Mouse (Mus musculus) granulocyte monocyte progenitor cell, adult 5-6 weeks (primary cell): ENCODE measurements at regions not wholly inside any gene's neighbourhood (a gene's known extent, or its start where the extent isn't known, plus 50 kb on each side); places are given as distances from the start of the nearest gene placed in this dataset.

ENCODE experiments used
- ATAC-seq: replicated peaks from 2 replicates; pipeline ENCODE4 v1.8.0; 2016; ENCODE audit warnings: mild to moderate bottlenecking, moderate TSS enrichment, inconsistent platforms; ENCODE audit not compliant: poor library complexity, severe bottlenecking

GRCm38 (mm10) chr7:70032857-70033256 lies 333.7 kb downstream of the Nr2f2 start:
- no peak for ATAC-seq

GRCm38 (mm10) chr7:70029311-70029710 lies 337.2 kb downstream of the Nr2f2 start:
- ATAC-seq = no peak

- no peak for ATAC-seq
These were observed 341.0 kb downstream of the Nr2f2 start for GRCm38 (mm10) chr7:70025527-70025926.

GRCm38 (mm10) chr7:70016611-70017010 lies 349.9 kb downstream of the Nr2f2 start:
- ATAC-seq = no peak

GRCm38 (mm10) chr7:70003200-70003986 lies 363.1 kb downstream of the Nr2f2 start:
- ATAC-seq = no peak

GRCm38 (mm10) chr7:69998756-69999155 lies 367.8 kb downstream of the Nr2f2 start:
- no peak for ATAC-seq

- ATAC-seq = no peak
These were observed 371.8 kb downstream of the Nr2f2 start for GRCm38 (mm10) chr7:69994540-69995303.

GRCm38 (mm10) chr7:69992383-69993327 lies 373.9 kb downstream of the Nr2f2 start:
- no peak for ATAC-seq

GRCm38 (mm10) chr7:69991982-69992381 lies 374.6 kb downstream of the Nr2f2 start:
- ATAC-seq = no peak

- no peak for ATAC-seq
These were observed 377.8 kb downstream of the Nr2f2 start for GRCm38 (mm10) chr7:69988704-69989103.

GRCm38 (mm10) chr7:69981301-69981700 lies 385.2 kb downstream of the Nr2f2 start:
- no peak for ATAC-seq

- ATAC-seq = no peak
These were observed 390.2 kb downstream of the Nr2f2 start for GRCm38 (mm10) chr7:69976369-69976768.

GRCm38 (mm10) chr7:69964002-69964401 lies 402.5 kb downstream of the Nr2f2 start:
- no peak for ATAC-seq

- no peak for ATAC-seq
These were observed 416.3 kb downstream of the Nr2f2 start for GRCm38 (mm10) chr7:69950221-69950670.

GRCm38 (mm10) chr7:69949647-69950121 lies 416.9 kb downstream of the Nr2f2 start:
- no peak for ATAC-seq

GRCm38 (mm10) chr7:69946396-69946795 lies 420.1 kb downstream of the Nr2f2 start:
- no peak for ATAC-seq

GRCm38 (mm10) chr7:69941881-69942280 lies 424.7 kb downstream of the Nr2f2 start:
- no peak for ATAC-seq

- no peak for ATAC-seq
These were observed 441.3 kb downstream of the Nr2f2 start for GRCm38 (mm10) chr7:69925261-69925660.

- no peak for ATAC-seq
These were observed 442.0 kb downstream of the Nr2f2 start for GRCm38 (mm10) chr7:69924551-69924950.

GRCm38 (mm10) chr7:69911760-69912159 lies 454.8 kb downstream of the Nr2f2 start:
- ATAC-seq = no peak
